Comparison of ENCODE assay signal across 8 mouse cellular contexts in genomic region chr11:70213736-70214135, GRCm38 (mm10). TPM values are rescaled to one million over a fixed set of nuclear protein-coding genes. Genes with fewer than 3 reads are reported as not detected.
A peak's percentile ranks its signal among the peaks of the same experiment; 100 is the strongest.
DNase-seq lines count a peak whose midpoint lies in the region; ATAC-seq and TF ChIP-seq lines count a peak whose summit lies in the region.

No protein-coding gene starts in this region.

- H3K27me3 ChIP-seq in heart, postnatal 0 days (ENCODE audit: control insufficient read depth, insufficient read depth, low read length): peaks cover 52% of the 10 kb centered on the region
- peaks cover 49% of the 10 kb centered on the region for H3K27me3 ChIP-seq in forebrain, embryonic 15.5 days
- peaks cover 74% of the 10 kb centered on the region for H3K27me3 ChIP-seq in liver, embryonic 12.5 days (replicated peaks)

- H3K4me2 ChIP-seq in heart, postnatal 0 days (ENCODE audit: low read depth, low read length): peak overlapping the region; percentile 61
- peak overlapping the region; percentile 65 for H3K4me2 ChIP-seq in forebrain, embryonic 15.5 days (replicated peaks)
- H3K4me2 ChIP-seq in liver, embryonic 12.5 days: peak overlapping the region; percentile 60

- no peaks in the 10 kb centered on the region for H3K36me3 ChIP-seq in heart, postnatal 0 days (replicated peaks; ENCODE audit: control insufficient read depth, insufficient read depth, low read length)
- peaks cover 3% of the 10 kb centered on the region; the same call in 1 of the 2 replicates for H3K36me3 ChIP-seq in forebrain, embryonic 15.5 days
- peaks cover 20% of the 10 kb centered on the region for H3K36me3 ChIP-seq in liver, embryonic 12.5 days

- peak overlapping the region; percentile 37; the same call in 1 of the 2 replicates for H3K4me3 ChIP-seq in heart, postnatal 0 days (ENCODE audit: low read depth, low read length)
- peak overlapping the region; percentile 48 for H3K4me3 ChIP-seq in brown adipose tissue, adult 24 weeks (ENCODE audit: insufficient read depth, low read depth, low read length)
- H3K4me3 ChIP-seq in forebrain, embryonic 15.5 days: peak overlapping the region; percentile 39
- H3K4me3 ChIP-seq in liver, embryonic 12.5 days: peak overlapping the region; percentile 41

- no peak for DNase-seq in heart, postnatal 0 days (ENCODE audit: low spot score)
- DNase-seq in heart, adult 9 months (ENCODE audit: low spot score in 2 of 2): no peak
- no peak for DNase-seq in MN1 (ENCODE audit: low spot score)
- no peak for DNase-seq in T-cell, adult 2 months (ENCODE audit: low spot score)
- no peak for DNase-seq in right cerebral cortex, postnatal 36 days (ENCODE audit: low spot score in 2 of 2)

- H3K9ac ChIP-seq in heart, postnatal 0 days (replicated peaks; ENCODE audit: low read depth, low read length): 0 out of 2 replicates have a peak overlapping the region, but pooled peaks have one; percentile 35
- peak overlapping the region; percentile 41 for H3K9ac ChIP-seq in forebrain, embryonic 15.5 days (replicated peaks)
- H3K9ac ChIP-seq in liver, embryonic 12.5 days: no peak overlapping the region

- no peak for TF ChIP-seq CTCF in heart, postnatal 0 days (IDR thresholded peaks at IDR 0.05; ENCODE audit: low read depth)

- TF ChIP-seq EP300 in heart, postnatal 0 days (IDR thresholded peaks at IDR 0.05; ENCODE audit: low read depth): no peak

- WGBS in heart, postnatal 0 days: 9% methylated on average over 26 of the region's 26 CpGs
- WGBS in forebrain, embryonic 15.5 days: 3% methylated on average over 26 of the region's 26 CpGs
- WGBS in liver, embryonic 12.5 days (ENCODE audit: insufficient replicate concordance): 14% methylated on average over 26 of the region's 26 CpGs

- 0 out of 2 replicates have a peak, but pooled peaks cover 7% of the 10 kb centered on the region for H3K4me1 ChIP-seq in heart, postnatal 0 days (ENCODE audit: control insufficient read depth, insufficient read depth)
- H3K4me1 ChIP-seq in brown adipose tissue, adult 24 weeks (ENCODE audit: control insufficient read depth, insufficient read depth, insufficient read length, low read length): peaks cover 4% of the 10 kb centered on the region
- peaks cover 23% of the 10 kb centered on the region for H3K4me1 ChIP-seq in forebrain, embryonic 15.5 days
- H3K4me1 ChIP-seq in liver, embryonic 12.5 days: peaks cover 33% of the 10 kb centered on the region

- no peaks in the 10 kb centered on the region for H3K9me3 ChIP-seq in heart, postnatal 0 days (replicated peaks; ENCODE audit: control insufficient read depth, low read length)
- no peaks in the 10 kb centered on the region for H3K9me3 ChIP-seq in forebrain, embryonic 15.5 days
- H3K9me3 ChIP-seq in liver, embryonic 12.5 days (replicated peaks): no peaks in the 10 kb centered on the region

- no peak for ATAC-seq in heart, postnatal 0 days (ENCODE audit: insufficient read depth, low read depth)
- ATAC-seq in forebrain, embryonic 15.5 days (replicated peaks): peak; percentile 36; the same call in 1 of the 2 replicates
- no peak for ATAC-seq in liver, embryonic 12.5 days

- H3K27ac ChIP-seq in heart, postnatal 0 days (ENCODE audit: low read depth): no peak overlapping the region
- H3K27ac ChIP-seq in brown adipose tissue, adult 24 weeks (replicated peaks; ENCODE audit: low read depth, low read length): no peak overlapping the region
- no peak overlapping the region for H3K27ac ChIP-seq in forebrain, embryonic 15.5 days (replicated peaks)
- no peak overlapping the region for H3K27ac ChIP-seq in liver, embryonic 12.5 days

RNA-seq across cellular contexts. Expression of gene Slc16a11, which starts 1.2 kb away (rescaled TPM):
- total RNA-seq in heart, postnatal 0 days (2014; rRNA removed; ENCODE audit: low replicate concordance): 3.1 TPM in 1 of 2 replicates, not detected in the other
- polyA plus RNA-seq in heart, postnatal 0 days (2015; fragmentation: Nextera tagmentation; extraction: Ambion mirVana): 0.25 and 0.58 TPM in 2 replicates
- not detected in 2 replicates for polyA plus RNA-seq in brown adipose tissue, adult 24 weeks (2012; ENCODE audit: insufficient read depth, insufficient read length, missing spikeins)
- polyA plus RNA-seq in forebrain, embryonic 15.5 days (2015; fragmentation: Nextera tagmentation; extraction: Ambion mirVana): 3.2 and 3.6 TPM in 2 replicates
- polyA plus RNA-seq in liver, embryonic 12.5 days (2016; fragmentation: Nextera tagmentation; extraction: Ambion mirVana): 1.5 and 1.8 TPM in 2 replicates

RNA-seq across cellular contexts. Expression of gene Slc16a13, which starts 7.1 kb away (rescaled TPM):
- 3.1 and 5.5 TPM in 2 replicates for total RNA-seq in heart, postnatal 0 days (2014; rRNA removed; ENCODE audit: low replicate concordance)
- 4.4 and 4.5 TPM in 2 replicates for polyA plus RNA-seq in heart, postnatal 0 days (2015; fragmentation: Nextera tagmentation; extraction: Ambion mirVana)
- polyA plus RNA-seq in brown adipose tissue, adult 24 weeks (2012; ENCODE audit: insufficient read depth, insufficient read length, missing spikeins): 0.67 and 2.2 TPM in 2 replicates
- 14.9 and 17.7 TPM in 2 replicates for polyA plus RNA-seq in forebrain, embryonic 15.5 days (2015; fragmentation: Nextera tagmentation; extraction: Ambion mirVana)
- polyA plus RNA-seq in liver, embryonic 12.5 days (2016; fragmentation: Nextera tagmentation; extraction: Ambion mirVana): 6.1 and 8.5 TPM in 2 replicates

RNA-seq across cellular contexts. Expression of gene Bcl6b, which starts 15.9 kb away (rescaled TPM):
- total RNA-seq in heart, postnatal 0 days (2014; rRNA removed; ENCODE audit: low replicate concordance): 12.8 and 44.1 TPM in 2 replicates
- polyA plus RNA-seq in heart, postnatal 0 days (2015; fragmentation: Nextera tagmentation; extraction: Ambion mirVana): 16.8 and 18.9 TPM in 2 replicates
- 7.0 and 13.4 TPM in 2 replicates for polyA plus RNA-seq in brown adipose tissue, adult 24 weeks (2012; ENCODE audit: insufficient read depth, insufficient read length, missing spikeins)
- polyA plus RNA-seq in forebrain, embryonic 15.5 days (2015; fragmentation: Nextera tagmentation; extraction: Ambion mirVana): 5.7 and 6.1 TPM in 2 replicates
- 2.8 and 3.8 TPM in 2 replicates for polyA plus RNA-seq in liver, embryonic 12.5 days (2016; fragmentation: Nextera tagmentation; extraction: Ambion mirVana)

RNA-seq across cellular contexts. Expression of gene 0610010K14Rik, which starts 24.0 kb away (rescaled TPM):
- total RNA-seq in heart, postnatal 0 days (2014; rRNA removed; ENCODE audit: low replicate concordance): 47.7 and 60.5 TPM in 2 replicates
- 96.5 and 102 TPM in 2 replicates for polyA plus RNA-seq in heart, postnatal 0 days (2015; fragmentation: Nextera tagmentation; extraction: Ambion mirVana)
- 28.7 and 40.6 TPM in 2 replicates for polyA plus RNA-seq in brown adipose tissue, adult 24 weeks (2012; ENCODE audit: insufficient read depth, insufficient read length, missing spikeins)
- polyA plus RNA-seq in forebrain, embryonic 15.5 days (2015; fragmentation: Nextera tagmentation; extraction: Ambion mirVana): 191 and 199 TPM in 2 replicates
- polyA plus RNA-seq in liver, embryonic 12.5 days (2016; fragmentation: Nextera tagmentation; extraction: Ambion mirVana): 97.4 and 104 TPM in 2 replicates

RNA-seq across cellular contexts. Expression of gene Gm21988, which starts 25.9 kb away (rescaled TPM):
- total RNA-seq in heart, postnatal 0 days (2014; rRNA removed; ENCODE audit: low replicate concordance): 6.8 and 15.2 TPM in 2 replicates
- polyA plus RNA-seq in heart, postnatal 0 days (2015; fragmentation: Nextera tagmentation; extraction: Ambion mirVana): 7.5 and 8.6 TPM in 2 replicates
- polyA plus RNA-seq in brown adipose tissue, adult 24 weeks (2012; ENCODE audit: insufficient read depth, insufficient read length, missing spikeins): 4.0 and 4.8 TPM in 2 replicates
- 12.9 and 13.0 TPM in 2 replicates for polyA plus RNA-seq in forebrain, embryonic 15.5 days (2015; fragmentation: Nextera tagmentation; extraction: Ambion mirVana)
- polyA plus RNA-seq in liver, embryonic 12.5 days (2016; fragmentation: Nextera tagmentation; extraction: Ambion mirVana): 6.2 and 7.8 TPM in 2 replicates
